30 mouse cellular contexts compared by ENCODE assay signal in the genomic region with DNA sequence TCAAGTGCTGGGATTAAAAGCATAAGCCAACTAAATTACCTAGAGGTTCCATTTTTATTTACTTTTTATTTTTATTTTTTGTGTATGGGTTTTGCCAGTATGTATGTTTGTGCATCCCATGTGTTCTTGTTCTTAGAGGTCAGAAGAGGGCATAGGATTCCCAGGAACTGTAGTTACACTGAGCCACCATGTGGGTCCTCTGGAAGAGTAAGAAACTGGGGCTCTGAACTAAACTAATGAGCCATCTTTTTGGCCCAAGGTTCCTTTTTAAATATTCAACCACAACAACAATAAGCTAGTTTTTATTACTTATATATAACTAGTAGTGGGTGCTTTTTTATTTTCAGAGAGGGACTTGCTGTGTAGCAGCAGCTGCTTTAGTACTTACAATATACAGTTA. TPM values are rescaled to one million over a fixed set of nuclear protein-coding genes. Genes with fewer than 3 reads are reported as not detected.
"Had no signal": no experiment of that assay in that cellular context is flagged by ENCODE, and none has a peak within 500 bp of the region (broad histone marks: within the 10 kb centered on the region; RNA-seq: fewer than 3 reads in every experiment).

No protein-coding gene starts in this region.

- H3K4me2 ChIP-seq: heart, embryonic 11.5 days; hindbrain, embryonic 12.5 days; hindbrain, embryonic 15.5 days; intestine, embryonic 15.5 days; limb, embryonic 13.5 days; limb, embryonic 15.5 days had no signal

- H3K9ac ChIP-seq: hindbrain, embryonic 12.5 days; hindbrain, embryonic 15.5 days; intestine, embryonic 15.5 days; limb, embryonic 13.5 days; limb, embryonic 15.5 days; liver, embryonic 12.5 days; liver, embryonic 14.5 days had no signal

- ATAC-seq: inflammation-experienced regulatory T-cells, adult 6 months; intestine, embryonic 15.5 days; intestine, postnatal 0 days; liver, embryonic 12.5 days had no signal

- H3K9me3 ChIP-seq: hindbrain, embryonic 15.5 days; intestine, embryonic 15.5 days; limb, embryonic 15.5 days had no signal

- H3K27ac ChIP-seq: gastrocnemius, adult 2 months; heart, adult 2 months; hindbrain, embryonic 10.5 days; hindbrain, embryonic 12.5 days; hindbrain, embryonic 15.5 days; intestine, embryonic 15.5 days; limb, embryonic 13.5 days; limb, embryonic 15.5 days; liver, embryonic 12.5 days; liver, embryonic 14.5 days had no signal

- H3K4me1 ChIP-seq: intestine, embryonic 15.5 days had no signal

- H3K27me3 ChIP-seq: hindbrain, embryonic 12.5 days; hindbrain, embryonic 15.5 days; intestine, embryonic 15.5 days; limb, embryonic 13.5 days; limb, embryonic 15.5 days; liver, embryonic 12.5 days had no signal

- H3K4me3 ChIP-seq: gastrocnemius, adult 2 months; heart, adult 2 months; hindbrain, embryonic 10.5 days; hindbrain, embryonic 12.5 days; hindbrain, embryonic 15.5 days; intestine, embryonic 15.5 days; limb, embryonic 13.5 days; limb, embryonic 15.5 days; liver, embryonic 12.5 days had no signal

- DNase-seq: gastrocnemius, adult 2 months; gastrocnemius, postnatal 10 days; gastrocnemius, postnatal 25 days; heart, adult 2 months; heart, postnatal 10 days; heart, postnatal 4 days; kidney, adult 18-20 months; kidney, adult 8-10 months; kidney, postnatal 14 days; kidney, postnatal 36 days; layer of hippocampus, postnatal 36 days; left cerebral cortex, postnatal 4 days had no signal

RNA-seq across cellular contexts. Expression of a gene that starts 11.3 kb away (rescaled TPM):
- total RNA-seq: granulocyte monocyte progenitor cell, adult 5-6 weeks; left cerebral cortex, postnatal 10 days; left cerebral cortex, postnatal 4 days; liver, adult 2 months had no signal
- polyA plus RNA-seq: heart, embryonic 11.5 days; hindbrain, embryonic 15.5 days; inflammation-experienced regulatory T-cells, adult 6 months; intestine, embryonic 15.5 days; intestine, postnatal 0 days; kidney, embryonic 14.5 days; kidney, embryonic 16.5 days; large intestine, adult 2 months; limb, embryonic 11.5 days; limb, embryonic 13.5 days; limb, embryonic 15.5 days; liver, adult 2 months; liver, embryonic 12.5 days; liver, embryonic 14.5 days had no signal
